ENCODE assay signal across 1 mouse cellular context in the genomic region with DNA sequence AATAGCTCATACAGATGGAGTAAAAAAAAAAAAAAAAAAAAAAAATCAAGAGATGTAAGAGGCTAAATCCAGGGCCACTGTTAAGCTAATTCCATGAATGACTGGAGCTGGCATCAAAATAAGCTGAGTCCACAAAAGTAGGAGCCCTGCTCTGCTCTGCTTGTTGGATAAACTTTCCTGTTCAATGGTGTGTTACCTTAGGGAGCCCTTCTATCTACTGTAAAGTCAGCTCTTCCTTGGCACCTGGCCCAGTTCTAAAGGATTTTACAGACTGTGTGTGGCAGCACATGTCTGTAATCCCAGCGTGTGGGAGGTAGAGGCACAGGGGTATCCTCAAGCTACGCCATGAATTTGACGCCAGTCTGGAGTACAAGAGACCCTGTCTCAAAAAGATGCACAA.
TF ChIP-seq lines count a peak whose summit lies in the region.

No protein-coding gene starts in this region.

TF ChIP-seq in myocyte, 11 proteins besides CTCF, POLR2A, EP300 and RAD21:
- TF ChIP-seq USF1 (IDR thresholded peaks at IDR 0.05; ENCODE audit: low read depth) (no peak), SRF (IDR thresholded peaks at IDR 0.05; ENCODE audit: control insufficient read depth, insufficient read length, low read depth) (no peak), MAX (IDR thresholded peaks at IDR 0.05; ENCODE audit: low read depth) (no peak), MYOD1 (IDR thresholded peaks at IDR 0.05; ENCODE audit: control insufficient read depth in 1 of 3, insufficient read length in 2 of 3, low read depth in 2 of 3) (no peak), POLR2AphosphoS2 (IDR thresholded peaks at IDR 0.05; ENCODE audit: insufficient read length, low read depth) (no peak), CEBPB (IDR thresholded peaks at IDR 0.05; ENCODE audit: insufficient read depth, poor library complexity, severe bottlenecking) (no peak), E2F4 (IDR thresholded peaks at IDR 0.05; ENCODE audit: insufficient read depth) (no peak), REST (IDR thresholded peaks at IDR 0.05; ENCODE audit: insufficient read depth, insufficient read length) (no peak), MYOG (IDR thresholded peaks at IDR 0.05; ENCODE audit: control insufficient read depth in 1 of 3, insufficient read depth in 1 of 3, insufficient read length in 2 of 3, low read depth in 2 of 3) (no peak), TCF3 (IDR thresholded peaks at IDR 0.05; ENCODE audit: insufficient read length, low read depth) (no peak), TCF12 (IDR thresholded peaks at IDR 0.05; ENCODE audit: insufficient read depth, poor library complexity, severe bottlenecking) (no peak)
TF ChIP-seq in myocyte: peak in this region for 0.
